Mouse (Mus musculus): ENCODE data around the gene 1700049E17Rik2. TPM values are rescaled to one million over a fixed set of nuclear protein-coding genes. Genes with fewer than 3 reads are reported as not detected.

1700049E17Rik2 gene
- not detected for total RNA-seq (2023)

GRCm38 (mm10) chr14:41572911-41573310 is at the start of gene 1700049E17Rik2:
Gene 1700049E17Rik2, plus strand, starts transcription at chr14:41573211.

GRCm38 (mm10) chr14:41555483-41555882 is 17.5 kb upstream of the 1700049E17Rik2 start, which contains the start of gene Gm7970:
Gene Gm7970, minus strand, starts transcription at chr14:41555583.

GRCm38 (mm10) chr14:41624512-41624911 is 51.5 kb downstream of the 1700049E17Rik2 start, which contains the start of gene Gm3072:
Gene Gm3072, minus strand, starts transcription at chr14:41624612.

Other genes with a start within 250 kb of the 1700049E17Rik2 start
- gene Gm5798, start 224.6 kb upstream of the 1700049E17Rik2 start, total RNA-seq (2023): not detected
- not detected for gene Gm7945, start 186.8 kb upstream of the 1700049E17Rik2 start, total RNA-seq (2023)
- gene Gm6482, start 164.9 kb upstream of the 1700049E17Rik2 start, total RNA-seq (2023): not detected
- not detected for gene Gm7954, start 119.7 kb upstream of the 1700049E17Rik2 start, total RNA-seq (2023)
- gene Gm3486, start 83.7 kb upstream of the 1700049E17Rik2 start, total RNA-seq (2023): not detected
- gene Gm7970, start 17.6 kb upstream of the 1700049E17Rik2 start, total RNA-seq (2023): not detected
- gene Gm3072, start 51.4 kb downstream of the 1700049E17Rik2 start, total RNA-seq (2023): not detected
- gene Gm3676, start 73.3 kb downstream of the 1700049E17Rik2 start, total RNA-seq (2023): not detected
- not detected for gene Gm8068, start 128.7 kb downstream of the 1700049E17Rik2 start, total RNA-seq (2023)
- gene Gm7929, start 177.4 kb downstream of the 1700049E17Rik2 start, total RNA-seq (2023): not detected
- not detected for gene Gm47189, start 199.2 kb downstream of the 1700049E17Rik2 start, total RNA-seq (2023)

Data from CD8-positive naive resting alpha-beta T cell, adult 57 days (primary cell).